13 mouse cellular contexts compared by ENCODE assay signal in genomic region chr13:53470437-53471151, GRCm38 (mm10). TPM values are rescaled to one million over a fixed set of nuclear protein-coding genes. Genes with fewer than 3 reads are reported as not detected.
A peak's percentile ranks its signal among the peaks of the same experiment; 100 is the strongest.
DNase-seq lines count a peak whose midpoint lies in the region; ATAC-seq lines count a peak whose summit lies in the region.
"Had no signal": no experiment of that assay in that cellular context is flagged by ENCODE, and none has a peak within 500 bp of the region (broad histone marks: within the 10 kb centered on the region; RNA-seq: fewer than 3 reads in every experiment).

No protein-coding gene starts in this region.

- H3K4me3 ChIP-seq in forebrain, embryonic 11.5 days (ENCODE audit: low read depth, low read length) = peak overlapping the region; percentile 45
- H3K4me3 ChIP-seq in forebrain, embryonic 14.5 days (ENCODE audit: low read depth, low read length) = no peak overlapping the region
- H3K4me3 ChIP-seq in midbrain, embryonic 13.5 days (replicated peaks) = peak overlapping the region; percentile 11; the same call in 1 of the 2 replicates
- no peak overlapping the region for H3K4me3 ChIP-seq in midbrain, embryonic 15.5 days
- peak overlapping the region; percentile 70 for H3K4me3 ChIP-seq in limb, embryonic 11.5 days (ENCODE audit: low read depth, low read length)

- H3K27me3 ChIP-seq in forebrain, embryonic 11.5 days (ENCODE audit: control insufficient read depth, insufficient read depth, low read length) = peaks cover 92% of the 10 kb centered on the region
- H3K27me3 ChIP-seq in forebrain, embryonic 14.5 days (replicated peaks; ENCODE audit: control insufficient read depth, insufficient read depth, low read length) = peaks cover 94% of the 10 kb centered on the region
- peaks cover 99% of the 10 kb centered on the region for H3K27me3 ChIP-seq in midbrain, embryonic 13.5 days
- H3K27me3 ChIP-seq in midbrain, embryonic 15.5 days (replicated peaks) = peaks cover 88% of the 10 kb centered on the region
- peaks cover 31% of the 10 kb centered on the region for H3K27me3 ChIP-seq in limb, embryonic 11.5 days (ENCODE audit: control insufficient read depth, insufficient read depth, low read length)

- no peaks in the 10 kb centered on the region for H3K36me3 ChIP-seq in forebrain, embryonic 11.5 days (ENCODE audit: control insufficient read depth, insufficient read depth, low read length)
- H3K36me3 ChIP-seq in forebrain, embryonic 14.5 days (ENCODE audit: control insufficient read depth, insufficient read depth, low read length) = no peaks in the 10 kb centered on the region
- no peaks in the 10 kb centered on the region for H3K36me3 ChIP-seq in midbrain, embryonic 13.5 days
- H3K36me3 ChIP-seq in midbrain, embryonic 15.5 days (replicated peaks) = no peaks in the 10 kb centered on the region
- H3K36me3 ChIP-seq in limb, embryonic 11.5 days (ENCODE audit: control insufficient read depth, insufficient read depth, low read length) = no peaks in the 10 kb centered on the region
- H3K36me3 ChIP-seq: stomach, embryonic 15.5 days had no signal

- H3K9ac ChIP-seq in forebrain, embryonic 11.5 days (ENCODE audit: low read length) = no peak overlapping the region
- H3K9ac ChIP-seq in forebrain, embryonic 14.5 days (ENCODE audit: low read length) = no peak overlapping the region
- no peak overlapping the region for H3K9ac ChIP-seq in midbrain, embryonic 13.5 days (replicated peaks)
- H3K9ac ChIP-seq in midbrain, embryonic 15.5 days = no peak overlapping the region
- H3K9ac ChIP-seq in limb, embryonic 11.5 days (ENCODE audit: low read length) = peak overlapping the region; percentile 47
- H3K9ac ChIP-seq: stomach, embryonic 15.5 days had no signal

- no peak for ATAC-seq in forebrain, embryonic 11.5 days (replicated peaks; ENCODE audit: low FRiP score)
- ATAC-seq in forebrain, embryonic 14.5 days = no peak
- ATAC-seq in midbrain, embryonic 13.5 days = no peak
- no peak for ATAC-seq in midbrain, embryonic 15.5 days (replicated peaks)
- no peak for ATAC-seq in limb, embryonic 11.5 days (ENCODE audit: insufficient number of reproducible peaks, low FRiP score, low TSS enrichment, low read depth)

- 1% methylated on average over 9 of the region's 9 CpGs for WGBS in forebrain, embryonic 11.5 days
- 4% methylated on average over 9 of the region's 9 CpGs for WGBS in forebrain, embryonic 14.5 days
- 1% methylated on average over 9 of the region's 9 CpGs for WGBS in midbrain, embryonic 13.5 days
- WGBS in midbrain, embryonic 15.5 days = 7% methylated on average over 9 of the region's 9 CpGs
- WGBS in limb, embryonic 11.5 days = 8% methylated on average over 9 of the region's 9 CpGs

- H3K4me1 ChIP-seq in forebrain, embryonic 11.5 days (replicated peaks; ENCODE audit: control insufficient read depth, insufficient read depth, low read length) = peaks cover 11% of the 10 kb centered on the region
- peaks cover 9% of the 10 kb centered on the region for H3K4me1 ChIP-seq in forebrain, embryonic 14.5 days (ENCODE audit: control insufficient read depth, insufficient read depth, low read length)
- H3K4me1 ChIP-seq in midbrain, embryonic 13.5 days (replicated peaks) = peaks cover 18% of the 10 kb centered on the region
- peaks cover 19% of the 10 kb centered on the region for H3K4me1 ChIP-seq in midbrain, embryonic 15.5 days
- peaks cover 2% of the 10 kb centered on the region; the same call in 1 of the 2 replicates for H3K4me1 ChIP-seq in limb, embryonic 11.5 days (ENCODE audit: control insufficient read depth, insufficient read depth, low read length)

- H3K9me3 ChIP-seq in forebrain, embryonic 11.5 days (ENCODE audit: control insufficient read depth, low read length) = no peaks in the 10 kb centered on the region
- no peaks in the 10 kb centered on the region for H3K9me3 ChIP-seq in forebrain, embryonic 14.5 days (replicated peaks; ENCODE audit: control insufficient read depth, low read length)
- H3K9me3 ChIP-seq in midbrain, embryonic 13.5 days = no peaks in the 10 kb centered on the region
- H3K9me3 ChIP-seq in midbrain, embryonic 15.5 days = no peaks in the 10 kb centered on the region
- no peaks in the 10 kb centered on the region for H3K9me3 ChIP-seq in limb, embryonic 11.5 days (ENCODE audit: control insufficient read depth, low read length)
- H3K9me3 ChIP-seq: stomach, embryonic 15.5 days had no signal

- no peak overlapping the region; the same call in 1 of the 2 replicates for H3K4me2 ChIP-seq in forebrain, embryonic 11.5 days (ENCODE audit: low read depth, low read length, severe bottlenecking)
- H3K4me2 ChIP-seq in forebrain, embryonic 14.5 days (ENCODE audit: low read length) = no peak overlapping the region
- H3K4me2 ChIP-seq in midbrain, embryonic 13.5 days (replicated peaks) = no peak overlapping the region
- no peak overlapping the region for H3K4me2 ChIP-seq in midbrain, embryonic 15.5 days
- peak overlapping the region; percentile 88 for H3K4me2 ChIP-seq in limb, embryonic 11.5 days (ENCODE audit: low read depth, severe bottlenecking)

- no peak overlapping the region for H3K27ac ChIP-seq in forebrain, embryonic 11.5 days (ENCODE audit: low read depth, low read length)
- no peak overlapping the region for H3K27ac ChIP-seq in forebrain, embryonic 14.5 days (ENCODE audit: low read depth, low read length)
- H3K27ac ChIP-seq in midbrain, embryonic 13.5 days = no peak overlapping the region
- H3K27ac ChIP-seq in midbrain, embryonic 15.5 days = no peak overlapping the region
- no peak overlapping the region for H3K27ac ChIP-seq in limb, embryonic 11.5 days (replicated peaks; ENCODE audit: low read depth, low read length)
- H3K27ac ChIP-seq: stomach, embryonic 15.5 days had no signal

- no peak for DNase-seq in forebrain, embryonic 11.5 days (ENCODE audit: low spot score)
- no peak for DNase-seq in forebrain, embryonic 14.5 days (ENCODE audit: low spot score)
- DNase-seq in limb, embryonic 11.5 days (ENCODE audit: low spot score) = no peak
- peak; percentile 28 for DNase-seq in yolk sac, embryonic 10.5 days (ENCODE audit: low spot score)
- no peak for DNase-seq in layer of hippocampus, postnatal 36 days
- no peak for DNase-seq in thymus, postnatal 0 days (ENCODE audit: low spot score)
- DNase-seq: cerebellum, postnatal 14 days; kidney, adult 11 months; lung, postnatal 14 days; right cerebral cortex, postnatal 14 days had no signal

RNA-seq across cellular contexts. Expression of gene Msx2, which starts 2.3 kb away (rescaled TPM):
- polyA plus RNA-seq in forebrain, embryonic 11.5 days (2014; fragmentation: Nextera tagmentation; extraction: Ambion mirVana) = 33.0 and 36.6 TPM in 2 replicates
- polyA plus RNA-seq in forebrain, embryonic 14.5 days (2014; fragmentation: Nextera tagmentation; extraction: Ambion mirVana) = 0.44 and 0.70 TPM in 2 replicates
- 1.6 TPM in 2 replicates for polyA plus RNA-seq in midbrain, embryonic 13.5 days (2015; fragmentation: Nextera tagmentation; extraction: Ambion mirVana)
- polyA plus RNA-seq in midbrain, embryonic 15.5 days (2015; fragmentation: Nextera tagmentation; extraction: Ambion mirVana) = 0.60 and 0.83 TPM in 2 replicates
- 35.6 and 40.3 TPM in 2 replicates for polyA plus RNA-seq in limb, embryonic 11.5 days (2014; fragmentation: Nextera tagmentation; extraction: Ambion mirVana)
- total RNA-seq in layer of hippocampus, postnatal 36 days (2021) = under 1 TPM; 0.55 to 0.66 TPM
- polyA plus RNA-seq in thymus, postnatal 0 days (2015; fragmentation: Nextera tagmentation; extraction: Ambion mirVana) = 0.07 TPM in 1 of 2 replicates, not detected in the other

Comparison
In these comparisons a context has a peak if more than half of its experiments do, and no peak if none do; other contexts are left out.
1. H3K4me3 ChIP-seq: peak in forebrain, embryonic 11.5 days (single experiment), midbrain, embryonic 13.5 days (single experiment) and limb, embryonic 11.5 days (single experiment); none in forebrain, embryonic 14.5 days (single experiment) and midbrain, embryonic 15.5 days (single experiment).
2. RNA of gene Msx2, which starts 2.3 kb away (polyA plus RNA-seq): 35.6 to 40.3 TPM in limb, embryonic 11.5 days and 33.0 to 36.6 TPM in forebrain, embryonic 11.5 days; 1.6 TPM in midbrain, embryonic 13.5 days, 0.60 to 0.83 TPM in midbrain, embryonic 15.5 days, 0.44 to 0.70 TPM in forebrain, embryonic 14.5 days and 0.07 TPM in thymus, postnatal 0 days; every median in the first group is over 10 times any median in the second.